Mouse (Mus musculus): Measurements from ENCODE around the gene 1810037I17Rik.
"Not testable (repeated sequence)": the region's sequence is repeated elsewhere in the genome, so short reads cannot be mapped to it uniquely, and the experiment has no call there.

The 1810037I17Rik gene

GRCm38 (mm10) chr3:122937176-122937575 is 13.2 kb downstream of the 1810037I17Rik start:
- not testable (repeated sequence) for DNase-seq

- no peak for DNase-seq
Observed at GRCm38 (mm10) chr3:122939215-122939614, 15.2 kb downstream of the 1810037I17Rik start.

DNA sequence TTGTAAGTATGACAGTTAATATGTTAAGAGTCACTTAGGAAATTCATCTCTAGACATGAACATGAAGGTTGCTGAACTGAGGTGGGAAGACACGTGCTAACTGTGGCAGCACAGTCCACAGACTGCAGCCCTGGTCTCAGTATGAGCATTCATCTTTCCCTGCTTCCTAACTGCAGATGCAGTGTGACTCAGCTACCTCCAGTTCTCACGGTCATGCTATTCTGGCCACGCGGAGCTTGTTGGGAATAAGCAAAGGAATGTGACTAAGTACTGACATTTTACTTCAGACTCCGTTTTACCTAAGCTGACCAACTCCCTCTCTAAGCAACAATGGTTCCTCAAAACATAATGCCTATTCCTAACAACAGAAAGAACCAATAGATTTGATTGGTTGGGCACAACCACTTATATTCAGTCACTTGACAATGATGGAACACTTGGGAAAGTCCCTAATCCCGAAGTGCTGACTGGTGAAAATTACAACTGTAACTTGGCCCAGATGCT is 19.4 kb downstream of the 1810037I17Rik start:
- no peak for DNase-seq

DNA sequence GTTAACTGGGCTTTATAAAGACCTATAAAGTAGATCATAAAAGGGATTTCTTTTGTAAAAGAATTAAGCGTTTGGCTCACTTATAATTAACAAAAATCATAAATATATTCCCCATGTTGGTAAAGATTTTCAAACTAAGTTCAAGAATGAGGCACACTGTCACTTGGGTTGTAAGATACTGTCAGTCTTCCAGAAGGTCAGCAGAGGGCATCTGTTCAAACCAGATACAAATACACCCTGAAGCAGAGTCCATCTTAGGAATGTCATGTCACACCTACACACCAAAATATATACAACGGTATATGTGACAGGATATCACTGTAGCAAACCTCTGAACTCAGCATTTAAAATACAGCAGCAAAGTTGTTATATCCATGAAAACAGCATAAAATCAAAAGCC is 26.1 kb downstream of the 1810037I17Rik start:
- DNase-seq, result no peak

DNA sequence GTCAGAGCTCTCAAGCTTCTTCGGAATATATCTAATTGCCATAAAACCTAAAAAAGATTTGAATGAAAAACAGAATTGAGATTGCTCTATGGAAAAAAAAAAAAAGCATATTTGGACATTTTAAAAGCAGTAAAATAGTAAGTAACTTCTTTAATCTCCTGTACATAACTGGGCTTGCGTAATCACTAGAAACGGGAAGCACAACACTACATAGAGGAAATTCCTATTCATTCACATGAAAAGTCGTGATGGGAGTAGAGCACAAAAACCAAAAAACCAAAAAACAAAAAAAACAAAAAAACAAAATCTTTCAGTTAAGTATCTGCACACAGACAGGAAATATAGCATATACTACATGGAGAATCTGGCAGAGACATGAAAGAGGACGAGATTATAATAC is 40.3 kb downstream of the 1810037I17Rik start:
- DNase-seq, result no peak

DNA sequence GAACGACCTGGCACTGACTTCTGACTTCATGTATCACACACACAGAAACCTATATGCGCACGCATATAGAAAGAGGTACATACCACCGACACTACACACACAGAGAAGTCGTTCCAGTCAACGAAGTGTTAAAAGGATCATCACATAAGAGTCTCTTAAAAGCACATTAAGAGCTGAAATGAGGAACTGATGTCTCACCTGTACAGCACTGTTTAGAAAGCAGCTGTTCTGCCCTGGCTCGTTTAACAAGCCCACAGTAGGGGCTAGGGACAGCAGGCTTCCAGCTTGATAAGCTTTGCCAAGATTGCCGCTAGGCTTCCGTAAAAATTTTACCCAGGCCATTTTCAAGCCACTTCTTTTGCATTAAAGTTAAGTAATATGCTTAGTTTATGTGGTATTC is 44.4 kb downstream of the 1810037I17Rik start:
- no peak for DNase-seq

DNA sequence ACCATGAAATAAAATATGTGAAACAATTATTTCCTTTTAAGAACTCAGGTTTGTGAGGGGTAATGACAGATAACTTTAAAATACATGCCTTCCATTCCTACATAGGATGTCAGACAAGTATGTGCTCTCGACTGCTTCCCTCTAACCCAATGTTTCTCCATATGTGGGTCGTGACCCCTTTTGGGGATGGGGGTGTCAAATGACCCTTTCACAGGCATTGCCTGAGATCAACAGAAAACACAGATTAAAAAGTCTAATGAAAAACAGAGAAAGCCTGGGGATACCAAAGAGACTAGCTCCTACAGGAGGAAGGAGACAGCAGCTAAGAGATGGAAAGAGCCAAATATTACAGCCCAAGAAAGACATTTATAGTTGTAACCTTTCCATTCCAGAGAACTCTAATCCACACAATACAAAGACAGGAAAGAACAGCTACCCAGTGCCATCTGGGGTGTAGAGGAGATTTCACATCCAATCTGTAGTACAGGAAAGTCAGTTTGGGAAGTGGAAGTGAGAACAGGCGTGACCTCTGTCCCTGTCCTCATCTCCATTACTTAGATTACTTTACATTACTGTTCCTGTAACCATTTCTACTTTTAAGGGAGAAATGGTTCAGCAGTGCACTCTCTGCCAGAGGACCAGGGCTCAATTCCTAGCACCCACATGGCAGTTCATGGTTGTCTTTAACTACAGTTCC is 48.3 kb downstream of the 1810037I17Rik start:
- DNase-seq, result no peak

- DNase-seq, result no peak
Observed at GRCm38 (mm10) chr3:122974833-122975232, 50.8 kb downstream of the 1810037I17Rik start.

GRCm38 (mm10) chr3:122975363-122975762 is 51.4 kb downstream of the 1810037I17Rik start:
- DNase-seq, result no peak
